Mouse (Mus musculus) testis, adult 2 months (tissue): ENCODE results near the gene Meis1.

Experiments
- CTCF ChIP-seq: fragments of 200-500 bp; IDR thresholded peaks from 2 replicates; pipeline ENCODE4 v1.5.1; 2012; ENCODE audit warnings: low read depth, mild to moderate bottlenecking, inconsistent platforms, low read length, moderate library complexity; ENCODE audit not compliant: control insufficient read depth, insufficient read depth, insufficient replicate concordance
- POLR2A ChIP-seq: fragments of 200-500 bp; IDR thresholded peaks from 2 replicates; pipeline ENCODE4 v1.6.1; 2012; ENCODE audit warnings: low read depth, mild to moderate bottlenecking, inconsistent platforms, low read length, moderate library complexity; ENCODE audit not compliant: control insufficient read depth

- no peak for TF ChIP-seq CTCF
- no peak for TF ChIP-seq POLR2A
These were observed 4.7 kb downstream of the Meis1 start for GRCm38 (mm10) chr11:19014113-19014440.
